Mouse (Mus musculus) brain, embryonic 14.5 days (tissue): ENCODE results near the gene Zfp106.

Source experiments
- CTCF ChIP-seq: fragments of 200-500 bp; IDR thresholded peaks from 2 replicates; pipeline ENCODE4 v1.5.1; 2012; ENCODE audit warnings: inconsistent platforms, mild to moderate bottlenecking, moderate library complexity, borderline replicate concordance; ENCODE audit not compliant: insufficient read depth, insufficient read length; ENCODE audit errors: extremely low read depth
- POLR2A ChIP-seq: fragments of 200-500 bp; IDR thresholded peaks from 2 replicates; pipeline ENCODE4 v1.6.1; 2012; ENCODE audit warnings: mild to moderate bottlenecking, inconsistent platforms, borderline replicate concordance; ENCODE audit not compliant: poor library complexity, insufficient read depth, insufficient read length, severe bottlenecking; ENCODE audit errors: extremely low read depth

DNA sequence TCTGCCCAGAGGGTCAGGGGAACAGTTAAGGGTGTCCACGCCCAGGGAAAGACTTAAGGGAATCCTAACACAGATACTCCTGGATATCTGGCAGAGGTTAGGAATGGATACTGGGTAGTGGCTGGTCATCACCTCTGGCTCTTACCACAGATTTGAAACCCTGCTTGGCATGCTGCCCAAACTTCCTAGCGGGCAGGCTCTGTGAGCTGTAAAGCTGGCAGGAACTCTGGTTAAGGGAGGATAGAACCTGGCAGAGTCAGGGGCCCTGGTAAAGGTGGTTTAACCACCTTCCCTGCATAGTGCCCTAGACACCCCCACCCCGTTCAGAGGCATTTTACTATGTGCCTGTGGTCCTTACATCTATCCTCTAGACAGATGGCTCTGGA lies 61.0 kb downstream of the Zfp106 start:
- TF ChIP-seq POLR2A: no peak
- no peak for TF ChIP-seq CTCF
